In genomic region chr10:128613154-128613440, GRCm38 (mm10) we compare ENCODE assay signal across 10 mouse cellular contexts. TPM values are rescaled to one million over a fixed set of nuclear protein-coding genes. Genes with fewer than 3 reads are reported as not detected.
DNase-seq lines count a peak whose midpoint lies in the region; ATAC-seq and TF ChIP-seq lines count a peak whose summit lies in the region.
"Had no signal": no experiment of that assay in that cellular context is flagged by ENCODE, and none has a peak within 500 bp of the region (broad histone marks: within the 10 kb centered on the region; RNA-seq: fewer than 3 reads in every experiment).

No protein-coding gene starts in this region.

- H3K4me2 ChIP-seq in kidney, embryonic 16.5 days (replicated peaks; ENCODE audit: low read depth, low read length) = peak overlapping the region; percentile 28; the same call in 1 of the 2 replicates
- H3K4me2 ChIP-seq: embryonic facial prominence, embryonic 15.5 days had no signal

- peak; percentile 31; the same call in 1 of the 2 replicates for ATAC-seq in kidney, embryonic 16.5 days (ENCODE audit: low FRiP score, low TSS enrichment)
- ATAC-seq in activated CD4-positive, CD25-positive, alpha-beta regulatory T cell, adult 4 months = peak; percentile 70
- peak; percentile 21; the same call in 1 of the 2 replicates for ATAC-seq in megakaryocyte-erythroid progenitor cell, adult 5-6 weeks (replicated peaks; ENCODE audit: low FRiP score, low TSS enrichment, poor library complexity, severe bottlenecking)

- no peaks in the 10 kb centered on the region for H3K9me3 ChIP-seq in kidney, embryonic 16.5 days (ENCODE audit: low read length)
- H3K9me3 ChIP-seq: embryonic facial prominence, embryonic 15.5 days; hindbrain, embryonic 15.5 days; limb, embryonic 15.5 days had no signal

- no peak overlapping the region for H3K9ac ChIP-seq in kidney, embryonic 16.5 days (replicated peaks; ENCODE audit: low read length)
- H3K9ac ChIP-seq: embryonic facial prominence, embryonic 15.5 days; hindbrain, embryonic 15.5 days; limb, embryonic 15.5 days had no signal

- no peaks in the 10 kb centered on the region for H3K27me3 ChIP-seq in kidney, embryonic 16.5 days (ENCODE audit: insufficient read depth, low read length)
- H3K27me3 ChIP-seq: embryonic facial prominence, embryonic 15.5 days; hindbrain, embryonic 15.5 days; limb, embryonic 15.5 days had no signal

- no peak overlapping the region for H3K4me3 ChIP-seq in kidney, embryonic 16.5 days (ENCODE audit: low read length)
- H3K4me3 ChIP-seq in left cerebral cortex, adult 2 months = no peak overlapping the region
- H3K4me3 ChIP-seq: embryonic facial prominence, embryonic 15.5 days; hindbrain, embryonic 15.5 days; limb, embryonic 15.5 days had no signal

- H3K4me1 ChIP-seq in kidney, embryonic 16.5 days (ENCODE audit: insufficient read depth, low read length) = peaks cover 3% of the 10 kb centered on the region; the same call in 1 of the 2 replicates
- H3K4me1 ChIP-seq: embryonic facial prominence, embryonic 15.5 days; hindbrain, embryonic 15.5 days had no signal

- no peak overlapping the region for H3K27ac ChIP-seq in kidney, embryonic 16.5 days (ENCODE audit: low read length)
- no peak overlapping the region for H3K27ac ChIP-seq in left cerebral cortex, adult 2 months
- H3K27ac ChIP-seq: embryonic facial prominence, embryonic 15.5 days; hindbrain, embryonic 15.5 days; limb, embryonic 15.5 days had no signal

- DNase-seq in kidney, adult 11 months = no peak
- DNase-seq in induced T-regulatory cell, adult 2 months (ENCODE audit: low read depth) = peak; percentile 74
- DNase-seq in adrenal gland, postnatal 4 days (ENCODE audit: low spot score in 2 of 2) = no peak
- no peak for DNase-seq in left cerebral cortex, adult 2 months (ENCODE audit: extremely low spot score in 1 of 2, low spot score in 2 of 2)

- no peak for TF ChIP-seq CTCF in left cerebral cortex, adult 2 months (IDR thresholded peaks at IDR 0.05)

- no peaks in the 10 kb centered on the region for H3K36me3 ChIP-seq in kidney, embryonic 16.5 days (ENCODE audit: insufficient read depth, low read length)
- H3K36me3 ChIP-seq: embryonic facial prominence, embryonic 15.5 days; hindbrain, embryonic 15.5 days; limb, embryonic 15.5 days had no signal

- 20% methylated on average over 6 of the region's 6 CpGs for WGBS in kidney, embryonic 16.5 days

- intact Hi-C loops in left cerebral cortex, adult 2 months (cut with DNase I) = loop anchor here (5.0 kb wide), 1 partner anchor 46 kb away; the partner anchor contains the start of gene Pa2g4

RNA-seq across cellular contexts. Expression of gene Rps26, which starts 13.4 kb away (rescaled TPM):
- polyA plus RNA-seq in kidney, embryonic 16.5 days (2015; fragmentation: Nextera tagmentation; extraction: Ambion mirVana) = 628 and 640 TPM in 2 replicates
- 1,000 to 10,000 TPM; 1,759 to 1,796 TPM for polyA plus RNA-seq in activated CD4-positive, CD25-positive, alpha-beta regulatory T cell, adult 4 months (2017; shearing (Covaris generic))
- total RNA-seq in megakaryocyte-erythroid progenitor cell, adult 5-6 weeks (2014; fragmentation: Nextera tagmentation) = 3,309 and 3,313 TPM in 2 replicates
- 1,110 and 1,543 TPM in 2 replicates for total RNA-seq in megakaryocyte-erythroid progenitor cell, adult 5-6 weeks (2017)
- total RNA-seq in adrenal gland, postnatal 4 days (2021) = 100 to 1,000 TPM; 935 to 938 TPM
- 100 to 1,000 TPM; 211 to 235 TPM for total RNA-seq in left cerebral cortex, adult 2 months (2021)

RNA-seq across cellular contexts. Expression of gene Erbb3, which starts 23.6 kb away (rescaled TPM):
- 11.5 and 12.8 TPM in 2 replicates for polyA plus RNA-seq in kidney, embryonic 16.5 days (2015; fragmentation: Nextera tagmentation; extraction: Ambion mirVana)
- polyA plus RNA-seq in activated CD4-positive, CD25-positive, alpha-beta regulatory T cell, adult 4 months (2017; shearing (Covaris generic)) = 1 to 10 TPM; 4.1 to 4.2 TPM
- 1.9 and 3.2 TPM in 2 replicates for total RNA-seq in megakaryocyte-erythroid progenitor cell, adult 5-6 weeks (2014; fragmentation: Nextera tagmentation)
- total RNA-seq in megakaryocyte-erythroid progenitor cell, adult 5-6 weeks (2017) = 0.09 and 1.2 TPM in 2 replicates
- total RNA-seq in adrenal gland, postnatal 4 days (2021) = 10 to 100 TPM in 1 of 2 experiments, 1 to 10 TPM in 1; 8.9 to 10.9 TPM
- 1 to 10 TPM; 5.0 to 5.4 TPM for total RNA-seq in left cerebral cortex, adult 2 months (2021)

RNA-seq across cellular contexts. Expression of gene Ikzf4, which starts 32.7 kb away (rescaled TPM):
- polyA plus RNA-seq in kidney, embryonic 16.5 days (2015; fragmentation: Nextera tagmentation; extraction: Ambion mirVana) = 1.4 and 2.0 TPM in 2 replicates
- polyA plus RNA-seq in activated CD4-positive, CD25-positive, alpha-beta regulatory T cell, adult 4 months (2017; shearing (Covaris generic)) = 100 to 1,000 TPM; 103 to 107 TPM
- 0.25 and 0.26 TPM in 2 replicates for total RNA-seq in megakaryocyte-erythroid progenitor cell, adult 5-6 weeks (2014; fragmentation: Nextera tagmentation)
- total RNA-seq in megakaryocyte-erythroid progenitor cell, adult 5-6 weeks (2017) = 0.19 TPM in 1 of 2 replicates, not detected in the other
- 1 to 10 TPM; 3.8 to 4.1 TPM for total RNA-seq in adrenal gland, postnatal 4 days (2021)
- 10 to 100 TPM; 16.2 to 16.8 TPM for total RNA-seq in left cerebral cortex, adult 2 months (2021)

RNA-seq across cellular contexts. Expression of gene Pa2g4, which starts 47.3 kb away (rescaled TPM):
- polyA plus RNA-seq in kidney, embryonic 16.5 days (2015; fragmentation: Nextera tagmentation; extraction: Ambion mirVana) = 200 and 203 TPM in 2 replicates
- 100 to 1,000 TPM; 136 to 160 TPM for polyA plus RNA-seq in activated CD4-positive, CD25-positive, alpha-beta regulatory T cell, adult 4 months (2017; shearing (Covaris generic))
- total RNA-seq in megakaryocyte-erythroid progenitor cell, adult 5-6 weeks (2014; fragmentation: Nextera tagmentation) = 419 and 446 TPM in 2 replicates
- total RNA-seq in megakaryocyte-erythroid progenitor cell, adult 5-6 weeks (2017) = 426 and 489 TPM in 2 replicates
- 100 to 1,000 TPM; 112 to 119 TPM for total RNA-seq in adrenal gland, postnatal 4 days (2021)
- 10 to 100 TPM; 51.7 to 58.0 TPM for total RNA-seq in left cerebral cortex, adult 2 months (2021)
